Mouse (Mus musculus) erythroblast, embryonic 14.5 days (primary cell): Measurements from ENCODE around the gene Fhl1. TPM values are rescaled to one million over a fixed set of nuclear protein-coding genes. Genes with fewer than 3 reads are reported as not detected.

ENCODE experiments used
- H3K27me3 ChIP-seq: 2 replicates; pipeline ENCODE4 v1.6.1; 2012; ENCODE audit warnings: inconsistent platforms; ENCODE audit not compliant: control insufficient read depth
- H3K36me3 ChIP-seq: 2 replicates; pipeline ENCODE4 v1.6.1; 2012; ENCODE audit warnings: mild to moderate bottlenecking, inconsistent platforms; ENCODE audit not compliant: control insufficient read depth
- H3K4me1 ChIP-seq: 2 replicates; pipeline ENCODE4 v1.6.1; 2012; ENCODE audit warnings: inconsistent platforms; ENCODE audit not compliant: control insufficient read depth
- H3K4me3 ChIP-seq: replicated peaks from 2 replicates; pipeline ENCODE3; 2012; ENCODE audit warnings: moderate library complexity, mild to moderate bottlenecking, inconsistent platforms
- H3K9me3 ChIP-seq: 2 replicates; pipeline ENCODE4 v1.6.1; 2012; ENCODE audit warnings: low read length, inconsistent platforms, mixed read lengths; ENCODE audit not compliant: control insufficient read depth
- GATA1 ChIP-seq: IDR thresholded peaks from 2 replicates; pipeline ENCODE4 v1.6.1; 2012; ENCODE audit warnings: low read length, inconsistent platforms, mixed read lengths
- TAL1 ChIP-seq: IDR thresholded peaks from 3 replicates; pipeline ENCODE4 v1.6.1; 2012; ENCODE audit warnings: low read length, inconsistent platforms, mixed read lengths
- polyA plus RNA-seq: library from polyadenylated mRNA; stranded (reverse); fragments of >175 nt; gene quantifications from 2 replicates; pipeline ENCODE4 v1.2.3, GENCODE M21; 2012

Gene Fhl1
- polyA plus RNA-seq, 1 experiment, result 0.12 TPM

DNA sequence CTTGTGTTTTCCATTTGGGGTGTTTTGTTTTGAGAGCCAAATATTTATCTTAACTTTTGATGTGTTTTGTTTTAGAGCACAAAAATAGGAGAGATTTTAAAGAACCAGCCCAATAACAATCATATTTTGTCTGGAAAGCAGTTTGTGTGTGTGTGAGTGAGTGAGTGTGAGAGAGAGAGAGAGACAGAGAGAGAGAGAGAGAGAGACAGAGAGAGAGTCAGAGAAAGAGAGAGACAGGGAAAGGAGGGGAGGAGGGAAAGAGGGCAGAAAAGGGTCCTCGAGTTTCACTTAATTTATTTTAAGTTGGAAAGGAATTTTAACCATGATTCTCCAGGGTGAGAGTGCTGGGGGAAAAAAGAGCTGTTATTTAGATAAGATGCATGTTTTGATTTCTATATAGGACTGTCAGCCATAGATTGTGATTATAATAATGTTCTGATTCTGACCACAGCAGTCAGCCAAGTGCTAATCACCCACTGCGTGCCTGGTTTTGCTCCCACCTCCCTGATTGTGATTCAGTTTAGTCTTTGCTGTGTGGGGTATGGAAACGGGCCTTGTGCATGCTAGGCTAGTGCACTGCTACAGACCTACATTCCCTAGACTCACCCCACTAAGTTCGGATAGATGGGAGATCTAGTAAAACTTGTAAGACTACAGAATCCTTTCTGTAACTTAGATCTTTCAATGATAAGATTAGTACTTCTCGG lies 6.4 kb downstream of the Fhl1 start:
- no peaks in the 10 kb centered on the region for H3K4me1 ChIP-seq
- peaks cover 23% of the 10 kb centered on the region for H3K27me3 ChIP-seq
- no peaks in the 10 kb centered on the region for H3K9me3 ChIP-seq
- H3K4me3 ChIP-seq, result no peak overlapping the region
- TF ChIP-seq TAL1 (no peak), GATA1 (no peak)
- no peaks in the 10 kb centered on the region for H3K36me3 ChIP-seq

DNA sequence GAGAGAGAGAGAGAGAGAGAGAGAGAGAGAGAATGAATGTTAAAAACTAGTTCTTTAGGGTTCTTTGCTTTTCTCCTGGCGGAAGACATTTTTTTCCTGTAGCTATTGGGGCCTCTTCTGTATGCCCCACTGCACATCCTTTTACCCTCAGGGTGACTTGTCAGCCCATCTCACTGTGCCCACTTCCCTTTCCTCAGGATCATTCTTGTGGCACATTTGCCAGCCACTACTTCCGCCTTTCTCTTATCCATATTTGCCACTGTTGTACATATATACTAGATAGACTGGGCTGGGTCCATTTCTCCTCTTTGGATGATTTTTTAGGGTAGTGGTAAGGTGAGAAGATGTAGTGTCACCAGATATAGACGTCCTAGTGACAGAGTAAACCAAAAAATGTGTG lies 9.8 kb downstream of the Fhl1 start:
- Histone ChIP-seq H3K4me3 (no peak overlapping the region), H3K9me3 (no peaks in the 10 kb centered on the region), H3K4me1 (no peaks in the 10 kb centered on the region), H3K27me3 (peaks cover 7% of the 10 kb centered on the region), H3K36me3 (no peaks in the 10 kb centered on the region)
- TF ChIP-seq TAL1 (no peak), GATA1 (no peak)

DNA sequence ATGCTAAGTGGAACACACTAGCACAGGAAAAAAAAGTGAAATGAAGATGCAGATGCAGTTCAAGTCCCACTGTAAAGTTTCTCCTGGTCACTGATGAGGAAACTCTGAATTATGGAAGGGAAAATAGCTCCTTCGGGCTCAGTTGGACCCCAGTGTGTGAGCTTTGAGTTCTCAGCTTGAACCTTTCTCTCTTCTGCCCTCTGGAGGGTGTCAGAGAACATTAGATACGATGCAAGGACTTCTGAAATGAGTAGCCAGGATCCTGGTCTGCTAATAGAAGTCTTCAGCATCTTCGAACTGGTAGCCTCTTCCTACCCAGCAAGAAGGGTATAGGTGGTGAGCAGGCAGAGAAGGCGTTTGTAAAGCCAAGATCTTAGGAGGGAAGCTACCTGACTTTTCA lies 19.9 kb downstream of the Fhl1 start:
- H3K4me3 ChIP-seq, result no peak overlapping the region
- no peaks in the 10 kb centered on the region for H3K27me3 ChIP-seq
- no peaks in the 10 kb centered on the region for H3K9me3 ChIP-seq
- no peaks in the 10 kb centered on the region for H3K36me3 ChIP-seq
- TF ChIP-seq GATA1 (no peak), TAL1 (no peak)
- peaks cover 10% of the 10 kb centered on the region for H3K4me1 ChIP-seq

DNA sequence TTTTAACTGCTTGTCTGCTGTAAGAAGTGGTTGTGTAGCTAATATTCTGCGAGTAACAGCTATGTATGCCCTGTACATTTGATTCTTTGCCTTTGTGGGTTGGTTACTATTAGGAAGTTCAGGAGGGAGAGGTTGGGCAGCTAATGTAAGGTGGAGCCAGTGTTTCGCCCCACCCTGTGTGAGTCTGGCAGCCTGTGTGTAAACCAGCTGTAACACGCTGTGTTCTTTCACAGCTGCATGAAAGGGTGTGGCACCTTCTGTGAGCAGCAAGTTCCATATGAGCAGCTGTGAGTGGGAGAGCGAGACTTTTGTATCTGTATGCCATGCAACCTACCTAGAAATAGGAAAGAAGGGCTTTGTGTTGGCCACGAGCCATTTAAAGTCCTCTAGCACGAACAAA lies 20.6 kb downstream of the Fhl1 start:
- H3K9me3 ChIP-seq, result no peaks in the 10 kb centered on the region
- H3K4me1 ChIP-seq, result peaks cover 12% of the 10 kb centered on the region
- H3K27me3 ChIP-seq, result no peaks in the 10 kb centered on the region
- H3K4me3 ChIP-seq, result no peak overlapping the region
- no peaks in the 10 kb centered on the region for H3K36me3 ChIP-seq
- TF ChIP-seq GATA1 (no peak), TAL1 (no peak)

DNA sequence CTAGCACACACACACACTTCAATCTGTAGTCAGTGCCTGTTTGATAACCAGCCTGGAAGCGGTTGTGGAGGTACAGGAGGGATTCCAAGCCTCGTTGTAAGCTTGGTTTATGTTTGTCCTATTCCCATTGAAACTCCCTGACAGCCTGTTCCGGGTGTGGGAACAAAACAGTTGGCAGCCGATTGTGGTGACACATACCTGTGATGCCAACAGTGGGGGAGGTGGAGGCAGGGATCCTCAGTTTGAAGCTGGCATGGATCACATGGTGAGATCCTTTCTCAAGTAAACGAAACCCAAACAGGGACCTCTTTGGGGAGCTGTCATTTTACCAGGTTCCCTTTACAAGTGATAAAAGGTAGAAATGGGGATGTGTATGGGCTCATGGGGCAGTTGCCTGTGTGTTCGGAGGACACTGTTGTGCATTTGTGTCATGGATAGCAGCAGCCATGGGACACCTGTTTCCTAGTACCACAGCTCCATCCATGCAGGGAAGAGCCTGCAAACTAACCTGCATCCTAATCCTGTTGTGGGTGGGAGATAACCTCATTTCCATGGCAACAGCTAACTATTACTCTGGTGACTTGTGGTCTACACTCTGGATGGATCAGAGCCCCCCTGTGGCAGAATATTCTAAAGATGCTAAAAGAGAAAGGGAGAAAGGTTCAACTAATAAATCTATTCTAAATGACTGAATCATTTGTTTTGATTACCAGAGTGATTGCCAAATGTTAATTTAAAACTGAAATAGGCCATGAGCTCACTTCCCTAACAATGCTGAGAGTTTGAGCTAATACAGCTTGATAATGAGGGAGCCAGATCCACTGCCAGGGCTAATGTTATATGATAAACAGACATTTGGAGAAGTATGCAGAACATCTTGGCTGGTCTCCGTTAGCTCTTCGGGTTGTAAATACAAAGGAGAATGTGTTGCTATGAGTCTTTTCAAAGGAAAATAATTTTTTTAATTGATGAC lies 22.0 kb downstream of the Fhl1 start:
- H3K36me3 ChIP-seq, result no peaks in the 10 kb centered on the region
- TF ChIP-seq TAL1 (no peak), GATA1 (no peak)
- no peaks in the 10 kb centered on the region for H3K9me3 ChIP-seq
- peaks cover 12% of the 10 kb centered on the region for H3K4me1 ChIP-seq
- no peaks in the 10 kb centered on the region for H3K27me3 ChIP-seq
- H3K4me3 ChIP-seq, result no peak overlapping the region

DNA sequence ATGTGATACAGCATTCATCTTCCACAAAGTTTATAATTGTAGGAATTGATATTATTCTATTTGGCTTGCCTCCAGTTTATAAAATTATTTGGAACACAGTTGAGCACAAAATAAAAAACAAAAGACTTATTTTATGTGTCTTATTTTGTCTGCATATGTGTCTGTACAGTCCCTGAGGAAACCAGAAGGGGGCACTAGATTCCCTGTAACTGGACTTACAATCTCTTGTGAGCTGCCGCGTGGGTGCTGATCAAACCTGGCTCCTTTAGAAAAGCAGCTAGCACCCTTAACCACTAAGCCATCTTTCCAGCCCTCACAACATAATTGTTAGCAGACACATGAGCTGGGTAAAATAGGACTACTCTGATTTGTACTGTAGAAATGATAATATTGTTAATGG lies 24.1 kb downstream of the Fhl1 start:
- Histone ChIP-seq H3K27me3 (no peaks in the 10 kb centered on the region), H3K4me1 (peaks cover 15% of the 10 kb centered on the region), H3K9me3 (no peaks in the 10 kb centered on the region), H3K4me3 (no peak overlapping the region), H3K36me3 (no peaks in the 10 kb centered on the region)
- TF ChIP-seq TAL1 (no peak), GATA1 (no peak)

DNA sequence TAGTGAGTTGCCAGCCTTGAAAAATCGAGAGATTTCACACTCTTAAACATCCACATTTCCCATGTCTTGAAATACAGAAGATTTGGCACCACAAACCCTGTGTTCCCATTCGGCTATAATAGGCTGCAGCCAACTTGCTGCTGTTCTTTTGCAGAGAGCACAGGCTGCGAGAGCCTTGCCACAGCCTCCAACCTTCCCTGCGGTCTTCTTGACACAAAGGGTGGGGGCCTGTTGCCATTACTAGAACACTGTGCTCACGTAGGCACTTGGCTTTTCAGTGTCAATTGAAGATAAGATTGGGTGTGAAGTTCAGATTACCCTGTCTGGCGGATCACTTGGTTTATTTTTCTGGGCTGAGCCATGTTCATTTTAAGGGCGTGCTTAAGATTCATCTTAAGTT lies 24.8 kb downstream of the Fhl1 start:
- no peaks in the 10 kb centered on the region for H3K36me3 ChIP-seq
- H3K9me3 ChIP-seq, result no peaks in the 10 kb centered on the region

DNA sequence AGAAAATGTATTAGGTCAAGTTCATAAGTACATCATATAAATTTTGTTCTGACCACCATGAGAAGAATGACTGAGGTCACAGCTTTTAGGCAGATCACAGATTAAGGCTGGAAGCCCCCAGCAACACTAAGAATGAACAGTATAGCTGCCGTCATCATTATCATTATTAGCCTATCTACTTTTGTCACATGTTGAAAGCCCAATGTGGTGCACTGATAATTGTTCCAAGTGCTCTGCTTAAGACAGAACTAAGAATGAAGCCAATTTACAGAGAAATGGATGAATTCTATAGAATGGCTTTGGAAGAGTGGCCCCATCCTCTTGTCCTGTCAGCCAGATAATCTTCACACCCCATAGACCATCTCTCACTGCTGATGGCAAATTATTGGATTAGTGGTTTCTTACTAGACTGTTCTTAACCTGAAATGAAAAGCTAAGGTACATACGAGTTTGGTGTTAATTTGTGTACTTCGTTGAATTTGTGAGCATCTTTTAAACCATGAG lies 28.7 kb downstream of the Fhl1 start:
- Histone ChIP-seq H3K4me1 (peaks cover 12% of the 10 kb centered on the region), H3K9me3 (no peaks in the 10 kb centered on the region), H3K36me3 (no peaks in the 10 kb centered on the region), H3K4me3 (no peak overlapping the region), H3K27me3 (no peaks in the 10 kb centered on the region)
- TF ChIP-seq TAL1 (no peak), GATA1 (no peak)

More for the DNA sequence above, 24.8 kb downstream of the Fhl1 start:
- H3K4me1 ChIP-seq, result peaks cover 15% of the 10 kb centered on the region
- no peak overlapping the region for H3K4me3 ChIP-seq
- no peaks in the 10 kb centered on the region for H3K27me3 ChIP-seq
- TF ChIP-seq TAL1 (no peak), GATA1 (no peak)

DNA sequence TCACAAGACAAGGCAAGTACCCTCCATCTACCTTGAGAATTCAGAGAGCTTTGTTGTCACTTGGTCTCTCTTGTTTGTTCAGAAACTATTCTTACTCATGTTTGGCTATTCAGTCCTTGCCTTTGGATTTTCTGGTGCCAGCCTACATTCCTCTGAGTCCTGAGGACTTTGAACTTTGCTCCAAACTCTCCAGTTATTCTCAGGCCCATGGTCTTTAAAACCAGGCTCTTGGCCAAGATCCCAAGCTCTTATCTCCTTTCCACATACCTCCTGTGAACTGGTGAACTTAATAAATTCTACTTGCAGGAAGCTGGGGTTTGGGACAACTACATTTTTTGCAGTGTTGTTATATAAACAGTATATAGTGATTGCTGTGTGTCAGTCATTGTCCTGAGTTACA lies 38.3 kb downstream of the Fhl1 start:
- H3K36me3 ChIP-seq, result no peaks in the 10 kb centered on the region
- no peaks in the 10 kb centered on the region for H3K4me1 ChIP-seq
- TF ChIP-seq GATA1 (no peak), TAL1 (no peak)

More for the DNA sequence above, 38.3 kb downstream of the Fhl1 start:
- H3K4me3 ChIP-seq, result no peak overlapping the region
- no peaks in the 10 kb centered on the region for H3K27me3 ChIP-seq
- no peaks in the 10 kb centered on the region for H3K9me3 ChIP-seq
